Mouse (Mus musculus) left cerebral cortex, adult 9 months (tissue): ENCODE data around the gene Ocm.
A peak's percentile ranks its signal among the peaks of the same experiment; 100 is the strongest.
"Not testable (repeated sequence)": the region's sequence is repeated elsewhere in the genome, so short reads cannot be mapped to it uniquely, and the experiment has no call there.

ENCODE experiments used
- DNase-seq, 2 experiments: peaks; one replicate each; pipeline ENCODE4 v3.0.0; 2022; ENCODE audit warnings: low spot score in 2 of 2

Gene Ocm

DNA sequence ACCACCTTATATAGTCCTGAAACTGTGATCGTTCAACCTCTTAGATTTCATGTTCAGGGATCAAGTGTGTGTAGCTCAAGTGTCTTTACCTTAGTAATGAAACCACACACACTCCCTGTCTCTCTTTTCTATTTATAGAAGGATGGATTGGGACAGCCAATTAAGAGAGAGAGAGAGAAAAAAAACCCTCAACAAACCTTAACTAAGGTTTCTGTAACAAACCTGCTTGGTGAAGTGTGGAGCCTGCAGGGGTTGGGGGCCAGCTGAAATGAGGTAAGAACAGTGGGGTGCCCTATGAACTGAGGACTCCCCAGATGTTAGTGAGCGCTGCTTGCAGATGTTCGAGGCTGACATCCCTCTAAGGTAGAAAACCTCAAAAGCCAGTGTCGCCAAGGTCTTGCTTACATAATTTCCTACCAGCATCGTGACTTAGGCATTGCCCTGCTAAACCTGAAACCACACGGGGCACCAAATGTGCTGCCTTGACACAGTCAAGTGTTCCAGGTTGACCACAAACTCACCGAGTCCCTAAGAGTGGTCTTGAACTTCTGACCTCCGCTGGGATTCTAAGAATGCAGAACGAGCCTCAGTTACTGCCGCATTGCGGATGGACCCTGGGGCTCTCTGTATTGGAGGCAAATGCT is at the start of gene Ocm:
Gene Ocm (minus strand): TSS at position 51 of the 644 bp plus-strand sequence.
- DNase-seq, result no peak

DNA sequence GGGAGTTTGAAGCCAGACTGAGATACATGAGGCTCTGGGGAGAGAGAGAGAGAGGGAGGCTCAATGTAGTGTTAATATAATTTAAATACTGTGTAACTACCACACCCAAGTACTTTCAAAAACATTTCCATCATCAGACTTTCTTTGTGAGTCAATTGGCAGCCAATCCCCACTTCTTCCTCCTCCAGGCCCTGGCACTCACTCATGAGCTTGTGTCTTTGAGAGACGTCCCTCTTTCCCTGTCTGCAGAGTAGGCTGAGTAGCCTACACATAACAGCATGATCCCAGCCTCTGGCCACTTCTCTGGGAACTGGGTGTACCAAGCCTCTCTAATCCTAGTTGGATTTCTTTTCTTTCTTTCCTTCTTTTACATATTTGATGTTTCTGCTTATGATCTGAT is 44.8 kb upstream of the Ocm start:
- peak in 1 of 2 experiments; percentile 43 for DNase-seq

DNA sequence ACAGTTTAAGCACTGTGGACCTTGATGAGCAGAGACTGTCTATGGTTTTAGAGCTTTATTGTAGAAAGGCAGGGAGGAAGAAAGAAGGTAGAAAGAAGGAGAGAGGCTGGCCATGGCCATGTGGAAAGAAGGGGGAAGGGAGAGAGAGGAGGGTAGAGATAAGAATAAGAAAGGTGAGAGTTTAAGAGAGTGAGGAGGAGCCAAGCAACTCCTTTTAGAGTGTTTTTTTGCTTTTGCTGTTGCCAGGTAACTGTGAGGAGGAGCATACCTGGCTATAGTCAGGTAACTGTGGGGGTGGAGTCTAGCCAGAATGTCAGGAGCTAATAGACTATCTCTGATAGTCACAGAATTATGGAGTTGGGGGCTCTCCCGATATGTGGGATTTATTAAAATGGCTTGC is 43.6 kb upstream of the Ocm start:
- no peak for DNase-seq

DNA sequence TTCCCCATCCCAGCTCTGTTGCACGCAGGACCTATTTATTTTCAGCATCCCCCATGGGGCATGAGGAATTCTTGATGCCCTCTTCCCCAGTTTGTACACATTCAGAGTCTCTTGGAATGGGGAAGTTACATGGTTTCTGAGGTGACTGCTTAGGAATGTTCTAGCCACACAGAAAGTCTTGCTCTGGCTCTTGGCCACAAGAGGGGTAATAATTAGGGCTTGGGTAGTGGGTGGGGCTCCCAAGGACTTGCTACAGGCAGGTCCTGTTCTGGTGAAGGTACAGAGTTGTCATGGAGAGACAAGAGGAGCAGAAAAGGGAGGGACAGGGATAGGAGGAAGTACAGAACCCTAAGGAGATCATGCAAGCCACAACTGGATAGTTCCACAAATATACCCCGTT is 39.6 kb upstream of the Ocm start:
- DNase-seq, result no peak

DNA sequence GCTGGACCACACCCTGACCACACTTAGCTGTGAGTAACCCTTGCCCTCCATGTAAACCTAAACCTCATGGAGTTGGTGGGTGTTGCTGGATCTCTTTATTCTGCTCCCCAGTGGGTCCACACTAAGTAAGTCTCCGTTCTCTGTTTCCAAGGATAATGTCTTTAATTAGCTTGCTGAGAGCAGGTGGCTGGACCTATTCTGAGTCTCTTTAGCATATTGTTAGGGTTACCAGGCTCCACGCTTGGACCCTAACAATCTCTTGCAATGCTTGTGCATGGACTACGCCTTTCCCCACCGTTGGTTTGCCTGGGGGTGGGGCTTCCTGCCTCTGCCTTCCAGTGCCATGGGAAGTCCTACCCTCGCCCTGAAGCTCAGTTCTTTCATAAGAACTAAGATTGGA is 37.6 kb upstream of the Ocm start:
- DNase-seq, result no peak

DNA sequence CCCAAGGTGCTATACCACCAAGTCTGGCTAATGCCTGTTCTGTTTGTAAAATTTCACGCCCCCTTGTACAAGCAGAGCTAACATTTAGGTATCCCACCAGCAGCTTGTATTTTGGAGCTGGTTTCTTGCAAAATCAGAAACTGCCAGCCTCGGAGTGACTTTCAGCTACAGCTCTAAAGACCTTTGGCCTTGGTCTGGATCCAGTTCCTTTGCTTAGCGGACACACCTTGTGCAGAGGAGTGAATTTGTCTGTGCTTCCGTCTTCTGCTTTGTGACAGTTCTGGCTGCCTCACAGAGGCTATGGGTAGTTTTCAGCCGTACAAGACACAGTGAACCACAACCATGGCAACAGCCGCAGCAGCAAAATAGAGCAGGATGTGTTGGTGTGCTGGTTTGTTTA is 27.9 kb upstream of the Ocm start:
- no peak for DNase-seq

DNA sequence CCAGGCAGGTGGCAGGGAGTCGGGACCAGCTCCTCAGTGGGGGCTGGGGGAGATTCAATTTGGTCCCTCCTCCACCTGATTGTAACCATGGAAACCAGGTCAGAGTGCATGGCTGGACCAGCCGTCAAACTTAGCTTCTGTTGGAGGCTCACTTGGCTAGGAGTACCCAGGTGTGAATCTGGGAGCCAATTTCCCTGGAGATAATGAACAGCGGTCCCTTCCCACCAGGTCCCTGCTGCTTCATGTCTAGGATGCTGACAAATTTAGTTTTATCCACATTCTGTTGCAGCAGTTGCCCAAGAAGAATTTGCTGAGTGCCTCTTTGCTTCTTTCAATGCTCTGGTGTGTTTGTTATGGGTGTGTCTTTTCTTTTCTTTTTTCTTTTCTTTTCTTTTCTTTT is 27.0 kb upstream of the Ocm start:
- no peak for DNase-seq

DNA sequence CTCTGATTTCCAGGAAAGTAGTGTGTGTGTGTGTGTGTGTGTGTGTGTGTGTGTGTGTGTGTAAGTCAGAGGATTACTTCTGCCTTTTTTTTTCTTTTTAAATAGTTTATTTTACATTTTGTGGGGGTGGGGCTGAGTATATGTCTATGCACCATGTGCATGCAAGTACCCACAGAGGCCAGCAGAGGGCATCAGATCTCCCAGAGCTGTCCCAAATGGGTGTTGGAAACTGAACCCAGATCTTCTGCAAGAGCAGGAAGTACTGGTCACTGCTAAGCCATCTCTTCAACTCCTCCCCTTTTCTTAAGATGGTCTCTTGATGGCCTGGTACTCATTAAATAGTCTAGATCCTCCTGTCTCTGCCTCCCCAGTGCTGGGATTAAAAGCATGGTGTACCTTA is 24.8 kb upstream of the Ocm start:
- DNase-seq, result no peak

DNA sequence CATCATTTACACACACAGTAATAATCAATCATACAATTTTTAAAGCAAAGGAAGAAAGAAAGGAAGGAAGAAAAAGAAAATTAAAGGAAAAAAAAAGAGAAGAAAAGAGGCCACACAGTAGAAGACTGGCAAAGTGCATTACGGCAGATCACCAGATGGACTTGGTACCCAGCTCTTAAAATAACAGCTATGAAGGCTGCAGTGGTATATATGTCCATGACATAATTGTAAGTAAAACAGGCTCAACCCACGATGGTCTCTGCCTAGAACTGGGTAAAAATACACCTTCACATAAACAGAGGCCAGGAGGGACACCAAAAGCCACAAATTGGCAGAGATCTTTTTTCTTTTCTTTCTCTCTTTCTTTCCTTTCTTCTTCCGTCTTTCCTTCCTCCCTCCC is 23.4 kb upstream of the Ocm start:
- DNase-seq, result no peak

DNA sequence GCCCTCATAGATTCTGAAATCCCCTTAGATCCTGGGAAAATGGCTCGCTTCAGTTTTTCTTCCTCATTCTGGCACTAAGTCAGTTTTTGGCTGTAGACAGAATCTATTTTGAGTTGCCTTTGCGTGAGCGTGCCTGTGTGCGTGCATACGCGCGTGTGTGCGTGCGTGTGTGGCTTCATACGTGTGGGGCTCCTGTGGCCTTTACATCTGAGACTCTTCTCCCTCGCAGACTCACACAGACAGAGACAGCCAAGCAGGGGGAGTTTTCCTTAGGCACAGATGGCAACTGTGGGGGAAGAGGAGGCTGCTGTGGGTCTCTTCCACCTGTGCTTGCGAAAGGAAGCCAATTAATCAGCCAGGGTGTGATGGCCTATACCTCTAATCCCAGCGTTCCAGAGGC is 20.9 kb upstream of the Ocm start:
- DNase-seq, result peak in 1 of 2 experiments; percentile 67

DNA sequence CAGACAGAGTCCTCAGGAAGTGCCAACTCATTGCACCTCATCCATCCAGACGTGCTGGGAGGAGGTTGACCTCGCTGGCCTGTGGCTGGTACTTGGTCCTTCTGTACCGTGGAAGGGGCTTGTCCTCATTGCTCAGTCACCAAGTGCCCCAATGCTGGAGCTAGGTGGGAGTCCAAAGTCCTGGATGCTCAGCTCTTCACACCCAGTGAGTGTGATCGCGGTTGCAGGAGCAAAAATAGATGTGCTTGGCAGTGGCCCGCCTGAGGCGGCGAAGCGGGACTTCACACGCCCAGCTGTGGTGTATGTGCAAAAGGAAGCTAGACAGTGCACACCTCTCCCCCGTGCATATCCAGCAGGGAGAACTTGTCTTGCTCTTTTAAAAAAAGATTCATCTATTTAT is 16.7 kb upstream of the Ocm start:
- peak in 1 of 2 experiments; percentile 44 for DNase-seq

DNA sequence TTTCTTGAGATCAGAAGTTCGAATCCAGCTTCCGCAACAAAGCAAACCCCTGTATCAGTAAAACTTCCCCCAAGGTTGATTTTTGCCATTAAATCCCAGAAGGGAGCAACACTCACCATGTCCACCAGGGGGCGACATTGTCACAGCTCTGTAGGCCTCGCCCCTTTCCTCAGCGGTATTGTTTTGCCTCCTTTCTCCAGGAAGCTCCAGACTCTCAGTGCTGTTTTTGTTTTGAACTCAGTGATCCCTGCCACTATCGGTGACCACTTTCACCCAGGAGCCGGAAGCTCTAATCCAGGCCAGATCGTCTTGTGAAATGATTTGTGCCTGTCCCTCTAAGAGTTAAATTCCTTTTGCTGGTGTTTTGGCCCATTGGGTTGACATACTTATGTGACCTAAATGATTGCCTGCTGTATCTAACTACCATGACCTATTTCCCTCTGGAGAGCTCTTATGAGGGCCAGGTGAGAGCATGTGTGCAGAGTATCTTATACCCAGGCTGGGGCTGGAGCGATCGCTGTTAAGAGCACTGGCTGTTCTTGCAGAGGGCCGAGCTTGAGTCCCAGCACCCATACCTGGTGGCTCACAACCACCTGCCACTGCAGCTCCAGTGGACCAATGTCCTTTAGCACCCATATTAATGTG is 14.4 kb upstream of the Ocm start:
- peak in 1 of 2 experiments; percentile 72 for DNase-seq

DNA sequence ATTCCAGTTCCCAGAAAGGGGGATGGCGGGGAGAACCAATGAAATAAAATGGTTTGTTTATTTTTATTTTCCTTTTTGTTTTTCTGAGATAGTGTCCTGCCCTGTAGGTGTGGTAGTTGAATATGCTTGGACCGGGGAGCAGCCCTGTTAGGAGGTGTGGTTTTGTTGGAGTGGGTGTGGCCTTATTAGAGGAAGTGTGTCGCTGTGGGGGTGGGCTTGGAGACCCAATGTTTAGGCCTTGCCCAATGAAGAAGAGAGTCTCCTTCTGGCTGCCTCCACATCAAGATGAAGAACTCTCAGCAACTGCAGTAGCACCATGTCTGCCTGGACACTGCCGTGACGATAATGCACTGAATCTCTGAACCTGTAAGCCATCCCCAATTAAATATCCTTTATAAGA is 13.4 kb upstream of the Ocm start:
- DNase-seq, result no peak

DNA sequence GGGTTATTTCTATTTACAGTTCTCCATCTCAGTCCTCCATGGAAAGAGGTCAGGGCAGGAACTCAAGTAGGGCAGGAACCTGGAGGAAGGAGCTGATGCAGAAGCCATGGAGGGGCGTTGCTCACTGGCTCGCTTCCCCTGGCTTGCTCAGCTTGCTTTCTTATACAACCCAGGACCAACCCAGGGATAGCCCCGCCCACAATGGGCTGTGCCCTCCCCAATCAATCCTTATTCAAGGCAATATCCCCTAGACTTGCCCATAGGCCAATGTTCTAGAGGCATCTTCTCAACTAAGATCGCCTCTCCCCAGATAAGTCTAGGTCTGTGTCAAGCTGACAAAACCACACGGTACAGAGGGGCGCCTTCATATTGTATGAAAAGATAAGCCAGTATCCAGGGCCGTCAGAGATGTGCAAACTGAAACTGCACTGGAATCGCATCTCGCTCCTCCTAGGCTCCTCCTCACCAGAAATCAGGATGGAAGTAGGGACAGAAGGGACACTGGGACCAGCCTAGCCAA is 12.7 kb upstream of the Ocm start:
- DNase-seq, result no peak

DNA sequence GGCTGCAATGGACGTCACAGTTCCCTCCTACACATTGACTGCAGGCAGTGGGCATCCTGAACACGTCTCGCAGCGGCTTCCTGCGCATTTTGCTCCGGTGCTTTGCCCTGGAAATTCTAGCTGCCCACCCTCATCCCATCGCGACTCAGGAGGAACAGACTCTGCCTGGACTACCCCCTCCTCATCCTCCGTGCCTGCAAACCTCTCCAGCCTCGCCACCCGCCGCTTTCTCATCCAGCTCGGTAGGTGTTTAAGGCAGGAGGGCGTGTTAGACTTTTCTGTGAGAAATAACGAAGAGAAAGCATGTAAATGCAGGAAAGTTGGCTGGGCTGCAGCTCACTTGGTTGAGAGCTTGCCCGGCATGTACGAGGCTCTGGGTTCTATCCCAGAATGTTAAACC is 10.5 kb upstream of the Ocm start:
- peak in 1 of 2 experiments; percentile 31 for DNase-seq

DNA sequence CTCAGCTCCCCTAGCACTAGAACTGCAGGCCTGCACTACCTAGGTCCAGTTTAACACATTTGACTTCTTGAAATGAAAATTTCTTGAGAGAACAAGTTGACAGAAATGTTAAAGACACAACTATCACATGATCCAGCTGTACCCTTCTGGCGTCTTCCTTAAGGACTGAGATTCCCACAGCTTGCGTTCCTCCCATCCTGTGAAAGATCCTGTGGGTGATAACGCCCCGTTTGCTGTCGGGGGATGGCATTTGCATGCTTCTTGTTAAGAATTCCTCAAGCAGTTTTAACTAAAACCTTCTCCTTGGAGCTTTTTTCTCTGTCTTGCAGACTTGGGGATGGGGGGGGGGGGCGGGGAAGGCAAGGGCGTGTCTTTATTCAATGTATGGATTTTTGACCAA is 8.1 kb upstream of the Ocm start:
- peak in 1 of 2 experiments; percentile 49 for DNase-seq

DNA sequence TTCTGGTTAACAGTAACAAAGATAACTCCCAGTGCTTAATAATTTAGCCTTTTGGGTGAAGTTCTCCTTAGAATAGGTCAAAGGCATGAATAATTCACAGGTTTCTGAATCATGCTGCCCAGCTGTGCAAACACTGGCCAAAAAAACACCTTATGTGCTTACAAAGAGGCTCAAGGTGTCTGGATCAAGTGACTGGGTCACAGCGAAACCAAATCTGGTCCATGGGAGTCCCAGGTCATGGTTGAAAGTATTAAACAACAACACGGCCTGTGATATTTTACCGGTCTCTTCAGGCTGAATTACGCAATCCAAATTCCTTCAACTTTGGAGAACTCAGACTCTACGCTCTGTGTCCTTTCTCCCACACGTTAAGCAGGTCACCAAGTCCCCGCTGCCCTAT is 6.0 kb upstream of the Ocm start:
- no peak for DNase-seq

DNA sequence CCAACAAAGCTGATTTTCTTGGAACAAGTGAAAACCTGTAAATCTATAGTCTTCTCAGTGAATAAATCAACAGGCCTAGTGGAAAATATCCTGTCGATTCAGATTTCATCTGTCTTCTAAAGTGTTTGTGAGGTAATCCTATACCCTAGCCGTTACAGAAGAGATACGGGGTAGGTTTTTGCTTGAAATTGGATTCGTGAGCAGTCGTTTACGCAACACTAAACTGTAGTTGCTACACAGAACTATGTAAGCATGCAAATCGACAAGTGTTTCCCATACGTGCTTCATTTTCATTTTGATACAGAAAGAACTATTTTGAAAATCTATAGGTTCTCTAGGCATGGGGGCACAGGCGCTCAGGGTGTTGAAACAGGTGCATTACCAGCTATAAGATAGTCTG is 10.6 kb downstream of the Ocm start:
- DNase-seq, result no peak

DNA sequence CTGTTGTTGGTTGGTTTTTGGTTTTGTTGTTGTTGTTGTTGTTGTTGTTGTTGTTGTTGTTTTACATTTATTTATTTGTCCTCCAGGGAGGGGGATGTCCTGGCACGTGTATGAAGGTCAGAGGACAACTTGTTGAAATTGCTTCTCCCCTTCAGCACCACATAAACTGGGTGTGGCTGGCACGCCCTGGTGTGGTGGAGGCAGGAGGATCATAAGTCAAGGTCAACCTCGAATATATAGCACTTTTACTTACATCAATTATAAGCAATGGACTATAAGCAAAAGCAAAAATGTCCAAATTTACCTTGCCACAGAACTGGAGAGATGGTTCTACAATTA is 11.2 kb downstream of the Ocm start:
- DNase-seq, result no peak

DNA sequence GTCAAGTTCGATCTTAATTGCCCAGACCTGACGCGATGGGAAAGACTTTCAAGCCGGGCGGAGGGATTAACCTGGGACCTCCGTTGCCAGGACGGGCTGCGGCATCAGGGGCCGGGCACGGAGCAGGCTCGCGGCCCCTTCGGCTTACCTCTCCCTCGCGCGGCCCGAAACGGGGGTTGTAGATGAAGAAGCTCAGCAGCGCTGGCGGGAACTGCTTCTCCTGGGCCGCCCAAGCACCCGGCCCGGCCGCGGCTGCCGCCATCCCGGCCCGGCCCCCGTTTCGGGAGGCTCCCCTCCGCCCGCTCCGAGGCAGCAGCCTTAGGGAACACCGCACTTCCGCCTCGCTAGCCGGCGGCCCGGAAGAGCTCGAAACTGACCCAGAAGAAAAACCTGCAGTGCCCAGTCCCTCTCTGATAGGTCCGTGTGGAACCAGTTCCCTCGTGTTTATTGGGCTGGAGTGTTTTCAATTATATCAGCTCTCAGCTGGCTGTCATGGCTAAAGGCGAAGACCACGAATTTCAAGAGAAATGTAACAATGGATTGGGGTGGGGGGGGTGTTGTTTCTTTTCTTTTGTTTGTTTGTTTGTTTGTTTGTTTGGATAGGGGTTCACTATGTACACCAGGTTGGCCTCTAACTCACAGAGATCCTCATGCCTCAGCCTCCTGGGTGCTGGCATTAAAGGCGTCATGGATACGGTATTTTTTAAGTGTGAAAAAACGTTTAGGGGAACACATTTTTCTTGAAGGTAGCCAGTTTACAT is 11.7 kb downstream of the Ocm start, which contains the start of gene Ccz1:
Gene Ccz1 (minus strand): TSS at position 327 of the 761 bp plus-strand sequence.
- DNase-seq, result peak; percentile 39 to 69

DNA sequence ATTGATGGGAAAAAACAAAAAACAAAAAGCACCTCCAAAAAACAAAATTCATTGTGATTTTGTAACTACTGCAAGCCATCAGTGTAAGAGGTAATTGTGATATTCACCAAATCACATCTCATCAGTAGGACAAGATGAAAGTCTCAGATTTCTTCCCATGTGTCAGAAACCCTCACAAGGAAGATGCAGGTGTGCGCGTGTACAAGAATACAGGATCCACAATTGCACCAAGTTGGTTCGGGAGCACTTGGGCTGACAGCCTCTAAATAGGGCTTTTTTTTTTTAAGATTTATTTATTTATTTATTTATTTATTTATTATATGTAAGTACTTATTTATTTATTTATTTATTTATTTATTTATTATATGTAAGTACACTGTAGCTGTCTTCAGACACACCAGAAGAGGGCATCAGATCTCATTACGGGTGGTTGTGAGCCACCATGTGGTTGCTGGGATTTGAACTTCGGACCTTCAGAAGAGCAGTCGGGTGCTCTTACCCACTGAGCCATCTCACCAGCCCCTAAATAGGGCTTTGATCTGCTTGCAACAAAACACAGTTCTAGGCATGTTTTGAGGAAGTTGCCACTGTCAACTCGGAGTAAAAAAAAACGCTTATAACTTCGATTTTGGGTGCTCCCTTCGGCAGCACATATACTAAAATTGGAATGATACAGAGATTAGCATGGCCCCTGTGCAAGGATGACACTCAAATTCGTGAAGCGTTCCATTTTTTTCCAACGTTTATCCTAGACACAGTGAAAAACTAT is 12.9 kb downstream of the Ocm start:
- not testable (repeated sequence) for DNase-seq
